Mouse (Mus musculus) right cerebral cortex, postnatal 36 days (tissue): Measurements from ENCODE around the gene Gjd3.

Experiments
- DNase-seq, 2 experiments: peaks; one replicate each; pipeline ENCODE4 v3.0.0; 2022; ENCODE audit warnings: low spot score in 2 of 2, mixed read lengths in 1 of 2

Gjd3 gene

DNA sequence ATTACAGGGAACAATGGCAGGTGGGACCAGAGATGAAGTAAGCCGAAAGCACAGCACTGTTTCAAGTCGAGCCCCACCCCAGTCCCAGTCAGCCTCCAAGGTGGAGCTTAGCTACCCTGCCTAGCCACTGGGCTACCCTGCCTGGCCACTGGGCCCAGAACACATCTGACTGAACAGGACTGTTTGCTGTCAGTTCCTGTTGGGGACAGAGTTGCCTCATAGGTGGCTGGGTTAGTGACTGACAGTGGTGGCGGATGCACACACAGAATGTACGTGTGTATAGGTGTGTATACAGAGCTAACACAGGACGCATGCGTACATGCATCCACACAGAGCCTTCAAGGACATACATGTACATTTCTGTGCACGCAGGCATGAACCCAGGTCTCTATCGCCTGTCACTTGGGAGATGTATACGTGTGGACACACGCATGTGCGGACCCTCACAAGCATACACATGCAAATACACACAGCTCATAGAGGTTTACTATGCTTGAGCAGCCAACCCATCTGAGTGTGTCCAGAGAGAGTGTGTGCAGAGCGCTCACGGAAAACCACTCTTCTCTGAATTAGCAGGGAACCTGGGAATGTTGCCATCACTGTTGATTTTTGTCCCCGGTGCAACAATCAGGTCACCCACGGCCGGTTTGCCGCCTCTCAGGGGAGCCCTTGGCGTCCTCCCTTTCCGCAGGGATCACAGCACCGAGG, 1.4 kb downstream of the Gjd3 start:
- no peak for DNase-seq

- DNase-seq = no peak
These were observed 3.5 kb downstream of the Gjd3 start for GRCm38 (mm10) chr11:98979356-98979755.

GRCm38 (mm10) chr11:98978526-98979148, 4.2 kb downstream of the Gjd3 start:
- no peak for DNase-seq

DNA sequence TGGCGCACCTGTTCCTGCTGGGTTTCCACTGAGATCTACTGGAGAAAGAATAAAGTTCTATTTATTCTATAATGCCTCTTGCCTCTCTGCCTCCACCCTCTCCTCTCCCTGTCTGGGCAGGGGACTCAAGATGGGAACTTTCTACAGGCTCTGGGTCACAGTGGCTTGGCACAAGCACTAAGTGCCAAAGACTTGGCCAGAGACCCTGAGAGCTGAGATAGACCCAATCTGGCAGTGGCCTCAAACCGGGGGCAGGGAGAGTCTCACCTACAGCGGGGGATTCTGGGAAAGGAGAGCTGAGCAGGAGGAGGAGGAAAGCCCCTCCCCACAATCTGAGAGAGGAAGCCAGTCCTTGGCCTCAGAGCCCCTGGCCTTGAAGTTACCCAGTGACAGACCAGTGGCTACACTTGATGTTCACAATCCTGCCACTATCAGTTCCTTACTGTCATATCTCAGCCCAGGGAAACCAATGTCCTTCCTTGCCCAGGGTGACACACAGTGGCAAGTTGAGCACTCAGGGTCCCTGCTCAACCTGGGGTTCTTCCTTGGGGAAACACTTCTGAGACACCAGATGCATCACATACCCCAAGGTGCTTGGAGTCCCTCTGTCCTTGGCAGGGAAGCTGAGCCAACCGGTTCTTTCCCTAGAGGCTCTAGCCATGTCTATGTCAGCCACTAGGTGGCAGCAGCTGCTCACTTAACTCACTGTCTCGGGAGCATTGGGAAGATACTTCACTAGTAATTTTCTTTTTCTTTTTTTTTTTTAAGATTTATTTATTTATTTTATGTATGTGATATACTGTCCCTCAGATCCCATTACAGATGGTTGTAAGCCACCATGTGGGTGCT, 7.7 kb downstream of the Gjd3 start:
- no peak for DNase-seq

DNA sequence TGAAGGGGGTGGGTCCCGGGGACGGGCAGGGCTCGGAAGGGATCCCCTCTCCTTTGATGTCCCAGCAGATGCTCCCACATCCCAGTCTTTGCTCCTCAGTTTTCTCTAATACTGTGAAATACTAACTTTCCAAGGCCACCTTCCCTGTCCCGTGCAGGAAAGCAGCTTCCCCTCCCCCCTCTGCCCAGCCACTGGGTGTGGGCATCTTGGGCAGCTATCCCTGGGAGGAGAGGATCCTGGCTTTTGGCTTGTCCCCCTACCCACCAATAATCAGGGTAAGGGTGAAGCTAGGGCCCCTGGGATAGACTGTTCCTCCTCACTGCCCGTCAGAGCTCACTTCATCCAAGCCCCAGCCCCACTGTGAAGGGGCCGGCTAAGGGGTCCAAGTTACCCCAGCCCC, 8.6 kb downstream of the Gjd3 start:
- DNase-seq = no peak

DNA sequence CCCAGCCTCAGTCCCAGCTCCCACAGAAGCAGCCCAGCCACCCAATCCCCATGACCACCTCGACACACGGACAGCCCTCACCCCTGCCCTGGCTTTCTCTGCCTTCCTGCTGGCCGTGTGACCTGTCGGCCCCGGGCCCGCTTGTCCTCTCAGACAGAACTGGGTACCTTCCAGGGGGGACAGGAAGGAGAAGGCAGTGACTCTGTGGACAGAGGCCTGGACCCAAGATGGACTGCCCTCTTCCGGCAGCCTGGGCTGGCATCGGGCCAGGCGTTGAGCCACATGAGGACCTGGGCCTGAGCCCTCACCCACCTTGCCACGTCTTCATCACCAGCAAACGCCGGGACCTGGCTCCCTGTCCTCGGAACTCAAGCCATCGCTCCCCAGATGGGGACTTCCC, 9.2 kb downstream of the Gjd3 start:
- DNase-seq = no peak

DNA sequence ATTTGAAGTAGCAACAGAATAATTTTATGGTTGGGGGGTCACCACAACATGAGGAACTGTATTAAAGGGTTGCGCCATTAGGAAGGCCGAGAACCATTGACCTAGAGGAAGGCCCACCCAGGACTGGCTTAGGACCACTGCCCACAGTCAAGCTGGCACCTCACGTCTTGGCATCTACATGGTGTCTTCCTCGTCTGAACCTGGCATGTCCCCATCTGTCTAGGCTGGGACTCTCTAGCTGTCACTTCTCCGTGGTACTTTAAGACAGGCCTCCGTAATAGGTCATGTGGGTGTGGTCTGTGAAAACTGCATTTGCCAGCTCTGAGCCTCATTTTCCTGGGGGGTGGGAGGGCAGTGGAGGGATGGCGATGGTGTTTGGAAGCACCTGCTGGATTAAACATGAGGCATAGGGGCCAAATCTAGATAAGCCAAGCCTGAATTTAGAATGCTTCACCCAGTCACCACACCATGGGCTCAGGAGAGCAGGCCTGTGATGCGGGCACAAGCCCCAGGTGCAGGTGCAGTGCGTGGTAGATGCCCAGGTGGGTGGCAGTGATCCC, 9.9 kb downstream of the Gjd3 start:
- no peak for DNase-seq

- DNase-seq = peak in 1 of 2 experiments; percentile 64
These were observed 10.6 kb downstream of the Gjd3 start for GRCm38 (mm10) chr11:98972215-98972614.

DNA sequence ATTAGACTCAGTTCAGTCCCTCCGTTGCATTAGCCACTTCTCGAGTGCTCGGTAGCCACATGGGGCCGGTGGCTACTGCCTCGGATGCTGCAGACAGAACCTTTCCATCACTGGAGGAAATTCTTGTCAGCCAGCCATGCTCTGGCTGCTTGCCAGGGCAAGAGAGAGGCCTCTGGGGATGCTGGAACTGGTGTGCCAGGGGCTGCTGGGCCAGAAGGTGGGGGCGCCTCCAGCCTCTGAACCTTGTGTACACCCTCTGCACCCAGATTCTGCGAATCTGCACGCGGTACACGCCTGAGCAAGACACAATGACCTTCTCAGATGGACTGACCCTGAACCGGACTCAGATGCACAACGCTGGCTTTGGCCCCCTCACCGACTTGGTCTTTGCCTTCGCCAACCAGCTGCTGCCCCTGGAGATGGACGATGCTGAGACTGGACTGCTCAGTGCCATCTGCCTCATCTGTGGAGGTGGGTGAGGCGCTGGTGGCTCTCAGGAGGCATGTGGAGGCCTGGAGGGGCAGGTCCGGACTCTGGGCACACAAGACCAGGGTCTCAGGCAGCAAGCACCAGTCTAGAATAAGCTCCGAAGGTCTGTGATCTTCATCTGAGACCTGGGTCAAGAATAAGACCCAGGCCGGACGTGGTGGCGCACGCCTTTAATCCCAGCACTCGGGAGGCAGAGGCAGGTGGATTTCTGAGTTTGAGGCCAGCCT, 11.3 kb downstream of the Gjd3 start:
- DNase-seq = no peak

DNA sequence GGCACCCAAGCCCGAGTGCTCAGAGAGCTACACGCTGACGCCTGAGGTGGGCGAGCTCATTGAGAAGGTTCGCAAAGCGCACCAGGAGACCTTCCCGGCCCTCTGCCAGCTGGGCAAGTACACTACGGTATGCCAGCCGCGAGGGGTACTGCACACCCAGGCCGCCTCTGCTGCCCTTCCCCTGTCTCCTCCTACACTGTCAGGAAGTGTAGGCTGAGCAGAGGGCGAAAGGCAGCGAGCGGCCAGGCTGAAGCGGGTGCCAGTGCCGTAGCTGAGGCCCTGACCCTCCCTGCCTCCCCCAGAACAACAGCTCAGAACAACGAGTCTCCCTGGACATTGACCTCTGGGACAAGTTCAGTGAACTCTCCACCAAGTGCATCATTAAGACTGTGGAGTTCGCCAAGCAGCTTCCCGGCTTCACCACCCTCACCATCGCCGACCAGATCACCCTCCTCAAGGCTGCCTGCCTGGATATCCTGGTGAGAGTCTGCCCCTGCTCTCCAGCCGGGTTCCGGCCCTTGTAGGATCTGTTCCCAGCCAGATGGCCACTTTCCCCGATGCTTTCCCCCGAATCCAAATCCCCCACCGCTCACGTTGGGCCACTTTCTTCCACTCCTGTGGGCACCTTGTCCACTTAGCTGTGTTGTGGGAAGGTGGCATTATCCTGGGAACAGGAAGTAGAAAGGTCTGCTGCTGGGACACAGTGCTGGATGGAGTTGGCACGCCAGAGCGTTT, 12.5 kb downstream of the Gjd3 start:
- DNase-seq = no peak

DNA sequence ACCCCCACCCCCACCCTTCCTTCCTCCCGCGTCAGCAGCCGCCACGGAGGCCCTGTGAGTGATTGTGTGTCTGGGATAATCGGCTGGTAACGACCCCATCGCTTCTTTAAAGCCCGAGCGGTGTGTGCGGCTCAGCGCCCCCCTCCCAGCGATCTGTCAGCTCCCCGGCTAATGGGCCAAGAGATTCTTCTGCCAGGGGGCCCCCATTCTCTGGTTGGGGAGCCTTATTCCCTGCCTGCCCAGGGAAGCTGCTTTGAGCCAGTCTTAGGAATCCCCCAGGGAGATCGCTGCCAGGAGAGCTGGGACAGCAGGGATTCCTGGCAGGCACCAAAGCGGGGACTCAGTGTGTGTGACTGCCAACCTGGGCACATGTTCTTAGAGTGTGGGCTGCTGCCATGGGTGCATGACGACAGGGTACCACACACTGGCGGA, 13.3 kb downstream of the Gjd3 start:
- DNase-seq = peak; percentile 75 to 78

- no peak for DNase-seq
These were observed 13.9 kb downstream of the Gjd3 start for GRCm38 (mm10) chr11:98968716-98969495.

- no peak for DNase-seq
These were observed 14.7 kb downstream of the Gjd3 start for GRCm38 (mm10) chr11:98968079-98968478.

- peak; percentile 58 to 67 for DNase-seq
These were observed 16.2 kb downstream of the Gjd3 start for GRCm38 (mm10) chr11:98966499-98967141.

DNA sequence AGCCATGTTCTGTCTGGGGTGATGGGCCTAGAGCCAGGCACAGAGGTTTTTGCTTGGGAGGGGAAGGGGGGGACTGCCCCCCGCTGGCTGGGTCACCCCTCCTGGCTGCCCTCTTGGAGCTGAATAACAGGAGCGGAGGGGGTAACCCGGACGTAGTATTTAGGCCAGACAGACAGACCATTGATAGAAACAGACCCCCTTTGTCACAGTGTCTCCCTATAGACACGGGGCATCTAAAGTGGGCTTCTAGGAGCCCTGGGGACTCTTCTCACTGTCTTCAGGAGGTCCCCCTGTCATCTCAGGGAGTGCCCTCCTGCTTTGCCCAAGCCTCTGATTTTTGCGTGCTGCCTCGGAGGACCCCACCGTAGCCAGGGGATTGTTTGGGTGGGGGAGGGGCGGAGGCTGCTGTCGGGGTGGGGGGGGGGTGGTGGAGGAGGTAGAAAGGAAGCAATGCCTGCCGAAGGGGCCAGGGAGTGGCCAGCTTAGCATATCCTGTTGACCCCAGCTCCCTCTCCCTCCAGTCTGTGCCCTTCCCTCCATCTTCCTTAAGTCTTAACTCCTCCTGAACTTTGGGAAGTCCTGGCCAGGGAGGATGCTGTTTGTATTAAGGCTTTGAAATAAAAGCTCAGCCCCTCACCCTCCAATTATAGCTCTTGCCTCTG, 17.3 kb downstream of the Gjd3 start:
- no peak for DNase-seq

DNA sequence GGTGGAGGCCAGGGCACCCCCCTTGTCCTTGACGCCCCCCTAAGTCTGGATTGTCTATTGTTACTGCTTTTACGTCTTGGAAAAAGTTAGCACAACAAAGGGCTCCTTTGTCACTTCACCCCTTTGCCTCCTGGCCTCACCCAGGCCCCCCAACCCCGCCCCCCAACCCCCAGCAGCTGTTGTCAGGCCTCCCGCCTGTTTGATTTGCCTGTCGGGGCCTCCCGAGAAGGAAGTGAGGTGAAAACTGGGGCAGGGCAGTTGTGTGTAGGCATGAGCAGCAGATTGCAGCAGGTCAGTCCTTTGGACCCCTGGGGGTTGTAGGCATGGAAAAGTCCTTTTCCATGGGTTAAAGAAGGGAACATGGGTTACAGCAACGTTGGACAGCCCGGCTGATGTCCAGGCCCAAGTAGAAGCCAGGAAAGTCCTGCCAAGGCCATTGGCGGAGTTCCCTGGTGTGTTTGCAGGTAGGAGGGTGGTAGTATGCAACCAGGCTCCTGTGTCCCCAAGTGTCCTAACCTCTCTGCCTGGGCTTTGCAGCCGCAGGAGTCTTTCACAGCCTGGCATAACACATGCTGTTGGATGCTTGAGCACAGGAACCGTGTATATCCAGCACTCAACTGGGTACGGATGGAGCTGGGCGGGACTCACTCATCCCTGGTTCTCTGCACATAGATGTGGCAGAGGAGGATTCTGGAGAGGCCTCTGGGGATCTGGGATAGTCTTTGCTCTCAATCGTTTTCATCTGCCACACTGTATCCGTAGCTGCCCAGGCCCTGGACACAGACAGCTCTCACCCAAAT, 18.0 kb downstream of the Gjd3 start:
- no peak for DNase-seq

DNA sequence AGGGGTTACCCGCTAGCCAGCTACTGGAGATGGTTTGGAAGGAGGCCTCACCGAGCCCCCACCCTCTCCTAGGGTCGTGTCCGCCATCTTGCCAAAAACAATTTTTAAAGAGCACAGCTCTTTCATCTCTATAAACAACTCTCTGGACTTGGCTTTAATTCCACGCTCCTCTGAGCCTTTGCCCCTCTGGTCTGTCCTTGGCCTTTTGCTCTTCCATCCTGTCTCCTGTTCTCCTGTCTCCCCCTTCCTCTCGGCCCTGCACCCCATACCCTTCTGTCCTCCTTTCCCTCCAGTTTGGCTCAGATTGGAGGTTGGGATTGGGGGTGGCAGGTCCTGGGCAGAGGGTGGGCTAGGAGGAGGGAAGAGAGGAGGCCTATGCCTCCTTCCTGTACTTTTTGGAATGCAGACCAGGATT, 18.6 kb downstream of the Gjd3 start:
- DNase-seq = no peak
